26 mouse cellular contexts compared by ENCODE assay signal in the genomic region with DNA sequence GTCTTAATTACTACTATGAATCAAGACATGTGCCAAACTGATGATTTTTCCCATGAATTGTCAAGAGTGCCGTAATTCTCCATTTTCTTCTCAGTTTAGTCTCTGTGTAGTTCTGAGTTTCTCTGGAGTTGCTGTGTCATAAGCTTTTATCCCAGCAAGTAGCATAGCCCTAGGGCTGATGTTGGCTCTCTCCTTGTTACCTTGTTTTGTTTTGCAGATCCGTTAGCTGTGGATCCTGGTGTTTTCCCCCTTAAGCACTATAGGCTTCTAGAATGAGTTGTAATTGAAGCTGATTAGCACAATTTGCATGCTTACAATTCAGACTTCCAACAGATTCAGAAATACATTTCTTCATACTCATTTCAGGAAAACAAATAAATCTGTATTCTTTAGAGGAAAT.
DNase-seq lines count a peak whose midpoint lies in the region; ATAC-seq and TF ChIP-seq lines count a peak whose summit lies in the region.
"Had no signal": no experiment of that assay in that cellular context is flagged by ENCODE, and none has a peak within 500 bp of the region (broad histone marks: within the 10 kb centered on the region; RNA-seq: fewer than 3 reads in every experiment).

No protein-coding gene starts in this region.

- WGBS in forebrain, embryonic 14.5 days = 13% methylated on average over 2 of the region's 2 CpGs
- 42% methylated on average over 2 of the region's 2 CpGs for WGBS in forebrain, embryonic 10.5 days
- WGBS in midbrain, embryonic 14.5 days = 44% methylated on average over 2 of the region's 2 CpGs
- 57% methylated on average over 2 of the region's 2 CpGs for WGBS in midbrain, embryonic 10.5 days
- 45% methylated on average over 2 of the region's 2 CpGs for WGBS in midbrain, postnatal 0 days

- no peak overlapping the region for H3K27ac ChIP-seq in forebrain, embryonic 14.5 days (ENCODE audit: low read depth, low read length)
- H3K27ac ChIP-seq in forebrain, embryonic 10.5 days = no peak overlapping the region
- no peak overlapping the region for H3K27ac ChIP-seq in midbrain, embryonic 14.5 days (replicated peaks; ENCODE audit: low read depth, low read length)
- no peak overlapping the region for H3K27ac ChIP-seq in midbrain, embryonic 10.5 days (replicated peaks)
- H3K27ac ChIP-seq in midbrain, postnatal 0 days (ENCODE audit: low read depth, low read length) = no peak overlapping the region
- H3K27ac ChIP-seq: forebrain, embryonic 15.5 days; heart, embryonic 13.5 days; left cerebral cortex, adult 2 months; limb, embryonic 12.5 days; liver, embryonic 15.5 days; neural tube, embryonic 12.5 days had no signal

- no peak overlapping the region for H3K4me3 ChIP-seq in forebrain, embryonic 14.5 days (ENCODE audit: low read depth, low read length)
- no peak overlapping the region for H3K4me3 ChIP-seq in forebrain, embryonic 10.5 days
- no peak overlapping the region for H3K4me3 ChIP-seq in midbrain, embryonic 14.5 days (replicated peaks; ENCODE audit: low read depth, low read length)
- no peak overlapping the region for H3K4me3 ChIP-seq in midbrain, embryonic 10.5 days
- no peak overlapping the region for H3K4me3 ChIP-seq in midbrain, postnatal 0 days (ENCODE audit: low read depth, low read length)
- H3K4me3 ChIP-seq: erythroblast, embryonic 14.5 days; forebrain, embryonic 15.5 days; heart, embryonic 13.5 days; left cerebral cortex, adult 2 months; limb, embryonic 12.5 days; liver, embryonic 15.5 days; myocyte; neural tube, embryonic 12.5 days had no signal

- no peak for TF ChIP-seq CTCF in midbrain, postnatal 0 days (IDR thresholded peaks at IDR 0.05)

- no peak overlapping the region for H3K9ac ChIP-seq in forebrain, embryonic 14.5 days (ENCODE audit: low read length)
- no peak overlapping the region for H3K9ac ChIP-seq in midbrain, embryonic 14.5 days (replicated peaks; ENCODE audit: low read length)
- H3K9ac ChIP-seq in midbrain, postnatal 0 days (replicated peaks; ENCODE audit: low read length, poor library complexity, severe bottlenecking) = no peak overlapping the region
- H3K9ac ChIP-seq: forebrain, embryonic 15.5 days; heart, embryonic 13.5 days; limb, embryonic 12.5 days; liver, embryonic 15.5 days; lung, embryonic 14.5 days; neural tube, embryonic 12.5 days had no signal

- H3K36me3 ChIP-seq in forebrain, embryonic 14.5 days (ENCODE audit: control insufficient read depth, insufficient read depth, low read length) = no peaks in the 10 kb centered on the region
- H3K36me3 ChIP-seq in forebrain, embryonic 10.5 days (replicated peaks) = no peaks in the 10 kb centered on the region
- H3K36me3 ChIP-seq in midbrain, embryonic 14.5 days (ENCODE audit: control insufficient read depth, insufficient read depth, low read length) = no peaks in the 10 kb centered on the region
- H3K36me3 ChIP-seq in midbrain, embryonic 10.5 days = no peaks in the 10 kb centered on the region
- no peaks in the 10 kb centered on the region for H3K36me3 ChIP-seq in midbrain, postnatal 0 days (ENCODE audit: insufficient read depth, low read length)
- H3K36me3 ChIP-seq: forebrain, embryonic 15.5 days; heart, embryonic 13.5 days; limb, embryonic 12.5 days; liver, embryonic 15.5 days; neural tube, embryonic 12.5 days had no signal

- DNase-seq in forebrain, embryonic 14.5 days (ENCODE audit: low spot score) = peak; percentile 12
- no peak for DNase-seq in forebrain, embryonic 10.5 days (ENCODE audit: extremely low spot score, low spot score)
- peak; percentile 60 for DNase-seq in midbrain, embryonic 14.5 days
- no peak for DNase-seq in midbrain, embryonic 10.5 days (ENCODE audit: low spot score)
- DNase-seq in WW6 (ENCODE audit: low read depth, low spot score) = peak; percentile 7
- DNase-seq in midbrain, postnatal 0 days (ENCODE audit: low spot score) = peak; percentile 20
- no peak for DNase-seq in left cerebral cortex, adult 11 months (ENCODE audit: low spot score)
- DNase-seq: adrenal gland, adult 8-10 months; cerebellum, adult 18-20 months; cerebellum, postnatal 10 days; heart, postnatal 10 days; kidney, adult 8-10 months; kidney, postnatal 10 days; lung, embryonic 14.5 days; lung, postnatal 14 days; right cerebral cortex, postnatal 14 days; thymus, postnatal 4 days had no signal

- H3K4me1 ChIP-seq in forebrain, embryonic 14.5 days (ENCODE audit: control insufficient read depth, insufficient read depth, low read length) = no peaks in the 10 kb centered on the region
- H3K4me1 ChIP-seq in forebrain, embryonic 10.5 days = peaks cover 4% of the 10 kb centered on the region
- H3K4me1 ChIP-seq in midbrain, embryonic 14.5 days (ENCODE audit: control insufficient read depth, insufficient read depth, low read length) = no peaks in the 10 kb centered on the region
- no peaks in the 10 kb centered on the region for H3K4me1 ChIP-seq in midbrain, embryonic 10.5 days
- no peaks in the 10 kb centered on the region for H3K4me1 ChIP-seq in midbrain, postnatal 0 days (ENCODE audit: insufficient read depth, low read length)
- H3K4me1 ChIP-seq: heart, embryonic 13.5 days; limb, embryonic 12.5 days; liver, embryonic 15.5 days; neural tube, embryonic 12.5 days had no signal

- no peaks in the 10 kb centered on the region for H3K9me3 ChIP-seq in forebrain, embryonic 14.5 days (replicated peaks; ENCODE audit: control insufficient read depth, low read length)
- H3K9me3 ChIP-seq in forebrain, embryonic 10.5 days = no peaks in the 10 kb centered on the region
- H3K9me3 ChIP-seq in midbrain, embryonic 14.5 days (ENCODE audit: control insufficient read depth, low read length) = no peaks in the 10 kb centered on the region
- H3K9me3 ChIP-seq in midbrain, embryonic 10.5 days (replicated peaks) = no peaks in the 10 kb centered on the region
- no peaks in the 10 kb centered on the region for H3K9me3 ChIP-seq in midbrain, postnatal 0 days (ENCODE audit: low read length)
- H3K9me3 ChIP-seq: forebrain, embryonic 15.5 days; heart, embryonic 13.5 days; limb, embryonic 12.5 days; liver, embryonic 15.5 days; neural tube, embryonic 12.5 days had no signal

- ATAC-seq in forebrain, embryonic 14.5 days = no peak
- no peak for ATAC-seq in midbrain, embryonic 14.5 days (ENCODE audit: low FRiP score, low TSS enrichment)
- ATAC-seq in midbrain, postnatal 0 days (ENCODE audit: low FRiP score) = no peak
- ATAC-seq: forebrain, embryonic 15.5 days; intestine, embryonic 16.5 days had no signal

- H3K27me3 ChIP-seq in forebrain, embryonic 14.5 days (replicated peaks; ENCODE audit: control insufficient read depth, insufficient read depth, low read length) = no peaks in the 10 kb centered on the region
- no peaks in the 10 kb centered on the region for H3K27me3 ChIP-seq in forebrain, embryonic 10.5 days (ENCODE audit: poor library complexity, severe bottlenecking)
- H3K27me3 ChIP-seq in midbrain, embryonic 14.5 days (ENCODE audit: control insufficient read depth, insufficient read depth, low read length) = no peaks in the 10 kb centered on the region
- no peaks in the 10 kb centered on the region for H3K27me3 ChIP-seq in midbrain, embryonic 10.5 days (ENCODE audit: low read depth, poor library complexity, severe bottlenecking)
- H3K27me3 ChIP-seq in midbrain, postnatal 0 days (ENCODE audit: insufficient read depth, low read length) = no peaks in the 10 kb centered on the region
- H3K27me3 ChIP-seq: forebrain, embryonic 15.5 days; heart, embryonic 13.5 days; limb, embryonic 12.5 days; liver, embryonic 15.5 days; neural tube, embryonic 12.5 days had no signal

- H3K4me2 ChIP-seq in forebrain, embryonic 14.5 days (ENCODE audit: low read length) = no peak overlapping the region
- no peak overlapping the region for H3K4me2 ChIP-seq in midbrain, embryonic 14.5 days (ENCODE audit: low read length)
- no peak overlapping the region for H3K4me2 ChIP-seq in midbrain, postnatal 0 days (ENCODE audit: low read depth, low read length, poor library complexity, severe bottlenecking)
- H3K4me2 ChIP-seq: forebrain, embryonic 15.5 days; heart, embryonic 13.5 days; limb, embryonic 12.5 days; liver, embryonic 15.5 days; lung, embryonic 14.5 days; neural tube, embryonic 12.5 days had no signal

Comparison
In these comparisons a context has a peak if more than half of its experiments do, and no peak if none do; other contexts are left out.
1. DNase-seq: peak in forebrain, embryonic 14.5 days (single experiment), midbrain, embryonic 14.5 days (single experiment), WW6 (single experiment) and midbrain, postnatal 0 days (single experiment); none in forebrain, embryonic 10.5 days (single experiment), midbrain, embryonic 10.5 days (single experiment) and left cerebral cortex, adult 11 months (single experiment).